Mouse (Mus musculus): Measurements from ENCODE around the gene Vmn1r200.
"Not testable (repeated sequence)": the region's sequence is repeated elsewhere in the genome, so short reads cannot be mapped to it uniquely, and the experiment has no call there.

Gene Vmn1r200

DNA sequence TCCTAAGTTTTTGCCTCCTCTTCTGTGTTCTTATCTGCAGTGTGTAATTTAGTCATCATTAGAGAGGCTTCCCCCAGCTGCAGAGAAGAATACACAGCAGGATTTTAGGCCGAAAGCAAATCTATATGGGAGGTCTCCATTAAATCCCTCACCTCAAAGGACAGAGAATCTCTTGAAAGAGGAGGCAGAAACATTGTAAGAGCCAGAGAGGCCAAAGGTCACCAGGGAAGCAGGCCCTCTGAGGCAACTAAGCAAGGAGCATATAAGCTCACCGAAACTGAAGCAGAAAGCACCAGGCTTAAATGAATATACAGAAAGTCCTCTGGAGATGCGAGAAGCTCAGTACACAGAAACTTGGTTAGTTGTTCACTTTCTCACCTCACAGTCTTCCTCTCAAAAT, at the start of gene Vmn1r200:
Vmn1r200 (plus strand) TSS at position 301 of the 400 bp plus-strand sequence.
- no peak for DNase-seq

DNA sequence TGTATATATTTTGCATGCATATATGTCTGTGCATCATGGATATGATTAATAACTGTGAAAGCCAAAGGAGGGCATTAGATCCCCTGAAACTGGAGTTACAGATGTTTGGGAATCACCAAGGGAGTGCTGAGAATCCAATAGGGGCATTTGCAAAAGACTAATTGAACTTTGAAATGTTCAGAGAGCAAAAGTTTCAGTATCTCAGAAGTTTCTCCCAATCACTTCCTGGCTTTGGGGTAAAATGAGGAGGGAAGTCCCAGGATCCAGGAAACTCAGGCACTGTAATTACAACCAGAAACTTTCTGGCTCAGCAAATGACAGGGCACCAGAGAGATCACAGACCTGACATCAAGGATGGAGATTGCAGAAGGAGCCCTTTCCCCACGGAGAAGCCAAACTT, 40.1 kb upstream of the Vmn1r200 start, which contains the start of gene Vmn1r198:
Vmn1r198 (plus strand) TSS at position 301 of the 400 bp plus-strand sequence.
- no peak for DNase-seq

DNA sequence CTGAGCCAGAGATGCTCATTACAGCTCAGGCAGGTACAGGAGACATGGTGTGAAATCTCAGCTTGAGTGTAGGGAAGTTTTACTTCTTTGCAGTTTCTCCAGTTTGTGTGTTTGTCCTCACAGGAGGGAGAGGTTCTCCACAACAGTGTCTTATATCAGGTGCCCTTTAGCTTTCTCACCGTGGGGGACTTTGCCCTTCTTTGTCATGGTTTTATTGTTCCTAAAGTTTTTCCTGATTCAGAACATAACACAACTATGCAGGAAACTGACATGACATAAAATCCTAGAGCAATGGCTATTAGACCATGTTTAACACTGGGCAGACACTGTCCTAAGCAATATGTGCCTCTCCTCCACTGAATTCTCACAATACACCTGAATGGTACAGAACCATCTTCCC, 39.4 kb upstream of the Vmn1r200 start:
- DNase-seq, result no peak

DNA sequence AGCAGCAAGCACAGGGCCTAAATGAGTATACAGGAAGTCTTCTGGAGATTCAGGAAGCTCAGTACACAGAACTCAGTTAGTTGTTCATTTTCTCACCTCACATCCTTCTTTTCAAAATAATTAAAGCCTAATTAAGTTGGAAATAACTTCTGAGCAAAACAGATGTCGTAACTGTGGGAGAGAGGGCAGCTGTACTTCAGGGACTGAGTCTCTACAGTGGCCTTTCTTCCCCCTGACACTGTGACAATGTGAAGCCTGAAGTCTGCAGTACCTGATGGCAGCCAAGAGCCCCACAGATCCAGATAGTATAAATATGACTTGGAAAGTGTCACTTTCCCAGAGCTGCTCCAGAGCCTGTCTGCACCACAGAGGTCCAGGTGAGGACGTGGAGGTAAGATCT, 10.7 kb upstream of the Vmn1r200 start, which contains the start of gene Vmn1r199:
Vmn1r199 (plus strand) TSS at position 301 of the 400 bp plus-strand sequence.
- DNase-seq, result no peak

DNA sequence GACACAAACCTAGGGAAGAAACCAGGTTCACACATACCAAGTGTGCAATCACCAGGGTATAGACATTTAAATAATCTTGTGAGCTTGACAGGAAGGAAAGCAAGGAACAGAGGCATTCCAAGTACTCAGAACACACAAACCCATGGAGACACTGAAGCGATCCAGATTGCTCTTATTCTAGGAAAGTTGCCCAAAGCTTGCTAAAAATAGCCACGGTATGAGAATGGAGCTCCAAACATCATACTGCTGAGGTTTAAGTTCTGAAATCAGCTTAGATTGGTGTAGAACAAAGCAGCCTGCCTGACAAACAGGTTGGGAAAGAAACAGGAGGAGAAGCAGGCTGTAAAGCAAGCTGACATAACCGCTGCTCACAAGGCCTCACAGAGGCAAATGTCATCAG, 9.0 kb upstream of the Vmn1r200 start:
- not testable (repeated sequence) for DNase-seq

DNA sequence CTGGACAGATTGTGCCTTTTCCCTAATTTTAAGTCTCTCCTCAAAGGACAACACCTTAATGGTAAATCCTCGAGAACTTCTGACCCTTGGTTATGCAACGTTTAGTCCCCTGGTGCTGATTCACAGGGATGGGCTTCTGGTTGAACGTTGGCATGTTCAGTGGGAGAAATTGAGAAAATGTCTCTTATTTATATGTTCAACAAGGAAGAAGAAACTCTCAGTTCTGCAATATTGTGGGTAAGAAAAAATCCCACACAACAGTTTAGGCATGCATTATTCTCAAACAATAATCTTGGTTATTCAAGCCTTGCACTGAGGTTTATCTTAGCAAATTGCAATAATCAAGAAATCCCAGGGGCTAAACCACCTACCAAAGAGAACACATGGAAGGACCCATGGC, 6.8 kb upstream of the Vmn1r200 start:
- DNase-seq, result no peak

DNA sequence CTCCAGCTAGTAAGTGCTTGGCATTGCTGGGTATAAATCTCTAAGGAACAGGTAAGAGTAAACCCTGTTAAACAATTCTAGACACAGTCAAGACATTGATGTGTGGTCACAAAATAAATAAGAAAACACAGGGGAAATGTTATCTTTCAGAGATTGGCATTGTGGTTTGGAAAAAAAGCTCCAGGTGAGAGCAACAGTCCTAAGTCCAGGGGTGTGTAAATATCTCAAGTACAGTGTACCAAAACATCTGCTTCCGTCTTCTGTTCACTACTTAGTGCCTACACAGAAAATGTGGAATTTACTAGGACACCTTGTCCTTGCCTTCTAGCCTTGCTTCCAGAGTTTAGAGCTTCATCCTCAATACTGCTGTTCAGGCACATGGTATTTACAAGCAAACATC, 3.1 kb upstream of the Vmn1r200 start:
- no peak for DNase-seq

DNA sequence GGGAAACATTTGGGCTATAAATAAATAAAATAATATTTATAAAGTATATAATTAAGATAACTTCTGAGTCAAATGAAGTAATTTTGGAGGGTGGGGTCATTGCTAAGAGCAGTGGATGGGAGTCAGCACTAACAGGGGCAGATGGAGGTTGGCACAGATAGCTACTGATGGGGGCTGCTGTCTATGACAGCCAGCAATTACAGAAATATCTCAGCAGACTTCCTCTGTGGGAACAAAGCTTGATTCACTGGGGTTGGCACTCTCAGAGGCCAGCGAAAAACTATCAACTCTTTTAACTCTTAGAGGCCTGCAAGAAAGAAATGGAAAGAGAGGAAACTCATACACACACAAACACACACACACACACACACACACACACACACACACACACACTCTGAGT, 12.8 kb downstream of the Vmn1r200 start:
- DNase-seq, result no peak
